Comparison of ENCODE assay signal across 22 mouse cellular contexts in genomic region chr15:99520306-99520705, GRCm38 (mm10). TPM values are rescaled to one million over a fixed set of nuclear protein-coding genes. Genes with fewer than 3 reads are reported as not detected.
DNase-seq lines count a peak whose midpoint lies in the region; TF ChIP-seq lines count a peak whose summit lies in the region.
"Had no signal": no experiment of that assay in that cellular context is flagged by ENCODE, and none has a peak within 500 bp of the region (broad histone marks: within the 10 kb centered on the region; RNA-seq: fewer than 3 reads in every experiment).

No protein-coding gene starts in this region.

- H3K27ac ChIP-seq in MEL (ENCODE audit: control insufficient read depth, low read depth, low read length), result no peak overlapping the region
- H3K27ac ChIP-seq: embryonic facial prominence, embryonic 13.5 days; embryonic facial prominence, embryonic 15.5 days; forebrain, embryonic 10.5 days; forebrain, embryonic 12.5 days; gastrocnemius, adult 2 months had no signal

- H3K79me2 ChIP-seq in MEL (ENCODE audit: control insufficient read depth, insufficient read depth, low read length, poor library complexity), result no peaks in the 10 kb centered on the region

- no peaks in the 10 kb centered on the region for H3K9me3 ChIP-seq in MEL (replicated peaks; ENCODE audit: insufficient read depth, low read length)
- H3K9me3 ChIP-seq: embryonic facial prominence, embryonic 13.5 days; embryonic facial prominence, embryonic 15.5 days; forebrain, embryonic 10.5 days; forebrain, embryonic 12.5 days had no signal

- TF ChIP-seq EP300 in MEL (IDR thresholded peaks at IDR 0.05; ENCODE audit: low read depth in 1 of 2, low read length in 2 of 2), result no peak

- no peaks in the 10 kb centered on the region for H3K36me3 ChIP-seq in MEL (ENCODE audit: control insufficient read depth in 1 of 2, insufficient read depth in 2 of 2, low read length in 2 of 2)
- H3K36me3 ChIP-seq: embryonic facial prominence, embryonic 13.5 days; embryonic facial prominence, embryonic 15.5 days; forebrain, embryonic 10.5 days; forebrain, embryonic 12.5 days had no signal

- TF ChIP-seq CTCF in MEL (IDR thresholded peaks at IDR 0.05 in 2 of 3, conservative IDR thresholded peaks at IDR 0.05 in 1 of 3; ENCODE audit: control insufficient read depth in 1 of 3, insufficient read depth in 1 of 3, low read depth in 2 of 3, low read length in 3 of 3, poor library complexity in 1 of 3, severe bottlenecking in 1 of 3), result no peak

- TF ChIP-seq RAD21 in MEL (IDR thresholded peaks at IDR 0.05; ENCODE audit: low read depth, low read length), result no peak

- peak; percentile 23 for DNase-seq in cerebellum, adult 11-12 months
- DNase-seq in cerebellum, postnatal 10 days, result no peak
- peak; percentile 23 for DNase-seq in cerebellum, adult 9-10 months
- no peak for DNase-seq in cerebellum, postnatal 25 days
- DNase-seq in MEL (ENCODE audit: low read depth, low spot score) (peak; percentile 70), MEL-GATA-1-ER (ENCODE audit: extremely low read depth, low read depth) (peak; percentile 69)
- no peak for DNase-seq in right cerebral cortex, adult 2 months (ENCODE audit: low spot score in 2 of 2)
- DNase-seq: adrenal gland, adult 2 months; adrenal gland, postnatal 10 days; adrenal gland, postnatal 25 days; embryo, embryonic 11 days; gastrocnemius, adult 2 months had no signal

- no peak for TF ChIP-seq POLR2A in MEL (IDR thresholded peaks at IDR 0.05; ENCODE audit: control insufficient read depth in 1 of 2, insufficient read depth in 1 of 2, low read depth in 1 of 2, low read length in 2 of 2, poor library complexity in 1 of 2)

- H3K4me3 ChIP-seq in MEL (ENCODE audit: control insufficient read depth in 1 of 2, insufficient read depth in 1 of 2, low read depth in 2 of 2, low read length in 2 of 2), result no peak overlapping the region
- H3K4me3 ChIP-seq: embryonic facial prominence, embryonic 13.5 days; embryonic facial prominence, embryonic 15.5 days; erythroblast, embryonic 14.5 days; forebrain, embryonic 10.5 days; forebrain, embryonic 12.5 days; gastrocnemius, adult 2 months had no signal

- no peak overlapping the region for H3K9ac ChIP-seq in MEL (ENCODE audit: control insufficient read depth, low read depth, low read length, poor library complexity, severe bottlenecking)
- H3K9ac ChIP-seq: embryonic facial prominence, embryonic 13.5 days; embryonic facial prominence, embryonic 15.5 days; forebrain, embryonic 12.5 days had no signal

- H3K4me1 ChIP-seq in MEL (ENCODE audit: control insufficient read depth in 1 of 2, insufficient read depth in 2 of 2, low read length in 2 of 2), result 0 out of 4 replicates have a peak, but pooled peaks cover 0 to 2% of the 10 kb centered on the region in 2 experiments
- H3K4me1 ChIP-seq: embryonic facial prominence, embryonic 13.5 days; embryonic facial prominence, embryonic 15.5 days; forebrain, embryonic 10.5 days; forebrain, embryonic 12.5 days had no signal

- peaks cover 3 to 5% of the 10 kb centered on the region in 2 experiments; a peak in 3 of 4 replicates for H3K27me3 ChIP-seq in MEL (ENCODE audit: control insufficient read depth in 1 of 2, insufficient read depth in 2 of 2, low read length in 2 of 2)

TF ChIP-seq in MEL, 35 proteins besides CTCF, POLR2A, EP300 and RAD21:
- TF ChIP-seq TAL1 (IDR thresholded peaks at IDR 0.05; ENCODE audit: low read length) (peak; percentile 9; the same call in 1 of the 2 replicates), ETS1 (IDR thresholded peaks at IDR 0.05; ENCODE audit: low read depth, low read length) (no peak), MXI1 (IDR thresholded peaks at IDR 0.05; ENCODE audit: low read depth, low read length) (no peak), GATA1 (IDR thresholded peaks at IDR 0.05; ENCODE audit: low read depth, low read length) (peak; percentile 27; the same call in 1 of the 2 replicates)

RNA-seq across cellular contexts. Expression of gene Faim2, which starts 7.7 kb away (rescaled TPM):
- 0.08 and 0.10 TPM in 2 replicates for total RNA-seq in MEL (2012; rRNA removed)
- under 1 TPM in 1 of 2 experiments, not detected in 1; 0.06 TPM for polyA plus RNA-seq in MEL (2012; ENCODE audit: insufficient read depth in 1 of 2, insufficient read length in 2 of 2, low read depth in 1 of 2, low replicate concordance in 2 of 2, missing spikeins in 1 of 2)
- total RNA-seq: common myeloid progenitor, adult 5-6 weeks had no signal
- polyA plus RNA-seq: erythroblast, embryonic 14.5 days had no signal

RNA-seq across cellular contexts. Expression of gene Bcdin3d, which starts 45.8 kb away (rescaled TPM):
- total RNA-seq in MEL (2012; rRNA removed), result 7.8 and 8.8 TPM in 2 replicates
- polyA plus RNA-seq in MEL (2012; ENCODE audit: insufficient read depth in 1 of 2, insufficient read length in 2 of 2, low read depth in 1 of 2, low replicate concordance in 2 of 2, missing spikeins in 1 of 2), result 10 to 100 TPM; 13.7 to 31.3 TPM

RNA-seq across cellular contexts. Expression of gene Aqp2, which starts 58.5 kb away (rescaled TPM):
- total RNA-seq in MEL (2012; rRNA removed), result not detected in 2 replicates
- polyA plus RNA-seq in MEL (2012; ENCODE audit: insufficient read depth in 1 of 2, insufficient read length in 2 of 2, low read depth in 1 of 2, low replicate concordance in 2 of 2, missing spikeins in 1 of 2), result not detected
- total RNA-seq: common myeloid progenitor, adult 5-6 weeks; ES-E14; gastrocnemius, adult 2 months had no signal
- polyA plus RNA-seq: embryonic facial prominence, embryonic 11.5 days; embryonic facial prominence, embryonic 13.5 days; embryonic facial prominence, embryonic 15.5 days; erythroblast, embryonic 14.5 days; forebrain, embryonic 10.5 days; forebrain, embryonic 12.5 days; forebrain, embryonic 14.5 days; forebrain, embryonic 16.5 days had no signal

Comparison
In these comparisons a context has a peak if more than half of its experiments do, and no peak if none do; other contexts are left out.
1. DNase-seq: peak in cerebellum, adult 11-12 months (single experiment), cerebellum, adult 9-10 months (single experiment), MEL (single experiment) and MEL-GATA-1-ER (single experiment); none in cerebellum, postnatal 10 days (0 of 2), cerebellum, postnatal 25 days (0 of 2) and right cerebral cortex, adult 2 months (0 of 2).